Mouse (Mus musculus) heart, postnatal 0 days (tissue): ENCODE results near the gene Rai1.

Source experiments
- CTCF ChIP-seq: IDR thresholded peaks from 2 replicates; pipeline ENCODE4 v1.5.1; 2016; ENCODE audit warnings: antibody characterized with exemption, control low read depth, low read depth
- EP300 ChIP-seq: IDR thresholded peaks from 2 replicates; pipeline ENCODE4 v1.6.1; 2016; ENCODE audit warnings: antibody characterized with exemption, low read depth

DNA sequence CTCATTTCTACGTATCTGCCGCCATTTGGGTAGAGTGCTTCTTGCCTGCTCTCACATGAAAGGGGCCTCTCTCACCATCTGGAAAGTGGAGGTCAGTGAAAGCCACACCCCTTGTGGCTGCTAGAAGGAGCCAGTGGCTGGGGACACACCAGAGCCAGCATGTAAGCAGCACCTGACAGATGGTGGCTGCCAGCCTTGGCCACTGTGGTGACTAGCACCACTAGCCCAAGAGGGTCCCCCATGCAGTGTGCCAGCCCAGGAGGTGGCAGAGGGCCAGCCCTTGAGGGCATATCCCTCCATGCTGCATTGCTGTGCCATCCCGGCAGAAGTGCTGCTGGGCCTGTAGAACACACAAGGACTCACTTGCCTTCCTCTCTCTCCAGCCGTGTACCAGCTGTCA, 88.7 kb downstream of the Rai1 start:
- TF ChIP-seq CTCF (no peak), EP300 (no peak)
